Mouse (Mus musculus): Measurements from ENCODE around the gene Elf2.

GRCm38 (mm10) chr3:51254784-51255183 lies 85.7 kb downstream of the Elf2 start:
- TF ChIP-seq CTCF (IDR thresholded peaks at IDR 0.05; ENCODE audit: borderline replicate concordance, insufficient read depth, low read depth, low read length) (no peak), POLR2A (IDR thresholded peaks at IDR 0.05; ENCODE audit: borderline replicate concordance, insufficient read depth, low read length) (no peak)
